Mouse (Mus musculus): ENCODE data around the gene Cryaa.
A peak's percentile ranks its signal among the peaks of the same experiment; 100 is the strongest.

Gene Cryaa

GRCm38 (mm10) chr17:31677507-31677906 is at the start of gene Cryaa:
Cryaa (plus strand) TSS chr17:31677807.
- DNase-seq (ENCODE audit: low spot score in 2 of 2), result no peak

- no peak for DNase-seq (ENCODE audit: low spot score in 2 of 2)
These were observed 49.6 kb upstream of the Cryaa start for GRCm38 (mm10) chr17:31627961-31628360.

- DNase-seq (ENCODE audit: low spot score in 2 of 2), result no peak
These were observed 46.4 kb upstream of the Cryaa start for GRCm38 (mm10) chr17:31631081-31631800.

GRCm38 (mm10) chr17:31633007-31633406 is 44.6 kb upstream of the Cryaa start:
- no peak for DNase-seq (ENCODE audit: low spot score in 2 of 2)

- DNase-seq (ENCODE audit: low spot score in 2 of 2), result no peak
These were observed 42.7 kb upstream of the Cryaa start for GRCm38 (mm10) chr17:31634896-31635295.

GRCm38 (mm10) chr17:31635781-31636180 is 41.8 kb upstream of the Cryaa start:
- DNase-seq (ENCODE audit: low spot score in 2 of 2), result no peak

GRCm38 (mm10) chr17:31636277-31636941 is 41.2 kb upstream of the Cryaa start:
- no peak for DNase-seq (ENCODE audit: low spot score in 2 of 2)

- DNase-seq (ENCODE audit: low spot score in 2 of 2), result peak in 1 of 2 experiments; percentile 51
These were observed 40.4 kb upstream of the Cryaa start, which contains the start of gene Cbs for GRCm38 (mm10) chr17:31636942-31637811. Cbs (minus strand) TSS chr17:31637238.

- DNase-seq (ENCODE audit: low spot score in 2 of 2), result no peak
These were observed 39.6 kb upstream of the Cryaa start for GRCm38 (mm10) chr17:31637866-31638570.

- DNase-seq (ENCODE audit: low spot score in 2 of 2), result no peak
These were observed 38.0 kb upstream of the Cryaa start for GRCm38 (mm10) chr17:31639651-31640050.

GRCm38 (mm10) chr17:31642331-31642730 is 35.3 kb upstream of the Cryaa start:
- DNase-seq (ENCODE audit: low spot score in 2 of 2), result no peak

GRCm38 (mm10) chr17:31642913-31643312 is 34.7 kb upstream of the Cryaa start:
- no peak for DNase-seq (ENCODE audit: low spot score in 2 of 2)

GRCm38 (mm10) chr17:31646199-31647002 is 31.2 kb upstream of the Cryaa start:
- DNase-seq (ENCODE audit: low spot score in 2 of 2), result no peak

- no peak for DNase-seq (ENCODE audit: low spot score in 2 of 2)
These were observed 25.5 kb upstream of the Cryaa start for GRCm38 (mm10) chr17:31652152-31652551.

GRCm38 (mm10) chr17:31653277-31653676 is 24.3 kb upstream of the Cryaa start:
- DNase-seq (ENCODE audit: low spot score in 2 of 2), result no peak

GRCm38 (mm10) chr17:31655366-31655765 is 22.2 kb upstream of the Cryaa start:
- DNase-seq (ENCODE audit: low spot score in 2 of 2), result no peak

- no peak for DNase-seq (ENCODE audit: low spot score in 2 of 2)
These were observed 20.9 kb upstream of the Cryaa start for GRCm38 (mm10) chr17:31656682-31657081.

GRCm38 (mm10) chr17:31657141-31657983 is 20.2 kb upstream of the Cryaa start:
- DNase-seq (ENCODE audit: low spot score in 2 of 2), result no peak

- no peak for DNase-seq (ENCODE audit: low spot score in 2 of 2)
These were observed 19.5 kb upstream of the Cryaa start for GRCm38 (mm10) chr17:31658136-31658467.
